Mouse (Mus musculus) G1E (cell line): ENCODE results near the gene Gpr182.

ENCODE experiments used
- CTCF ChIP-seq: IDR thresholded peaks from 2 replicates; pipeline ENCODE4 v1.5.1; 2012; ENCODE audit warnings: low read depth, low read length, inconsistent platforms, mixed read lengths
- GATA2 ChIP-seq: IDR thresholded peaks from 2 replicates; pipeline ENCODE4 v1.6.1; 2012; ENCODE audit warnings: low read depth, low read length, inconsistent platforms, borderline replicate concordance
- POLR2AphosphoS5 ChIP-seq: IDR thresholded peaks from 2 replicates; pipeline ENCODE4 v1.6.1; 2012; ENCODE audit warnings: low read depth, low read length, inconsistent platforms; ENCODE audit not compliant: insufficient replicate concordance

DNA sequence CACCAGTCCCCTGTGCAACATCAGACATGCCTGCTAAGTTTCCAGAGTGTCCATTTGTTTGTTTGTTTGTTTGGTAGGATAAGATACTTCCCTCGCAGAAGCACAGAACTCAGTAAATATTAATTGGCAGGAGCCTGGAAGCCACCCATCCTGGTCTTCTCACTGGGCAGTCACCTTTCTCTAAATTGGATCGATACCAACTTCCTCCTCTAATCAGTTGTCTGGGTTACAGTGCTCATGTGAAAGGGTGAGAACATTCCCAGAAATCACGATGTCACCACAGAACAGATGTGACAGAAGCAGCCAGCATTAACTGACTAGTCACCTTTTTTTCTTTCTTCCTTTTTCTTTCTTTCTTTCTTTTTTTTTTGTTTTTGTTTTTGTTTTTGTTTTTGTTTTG is 3.7 kb upstream of the Gpr182 start:
- TF ChIP-seq CTCF (no peak), POLR2AphosphoS5 (no peak), GATA2 (no peak)
